In the genomic region with DNA sequence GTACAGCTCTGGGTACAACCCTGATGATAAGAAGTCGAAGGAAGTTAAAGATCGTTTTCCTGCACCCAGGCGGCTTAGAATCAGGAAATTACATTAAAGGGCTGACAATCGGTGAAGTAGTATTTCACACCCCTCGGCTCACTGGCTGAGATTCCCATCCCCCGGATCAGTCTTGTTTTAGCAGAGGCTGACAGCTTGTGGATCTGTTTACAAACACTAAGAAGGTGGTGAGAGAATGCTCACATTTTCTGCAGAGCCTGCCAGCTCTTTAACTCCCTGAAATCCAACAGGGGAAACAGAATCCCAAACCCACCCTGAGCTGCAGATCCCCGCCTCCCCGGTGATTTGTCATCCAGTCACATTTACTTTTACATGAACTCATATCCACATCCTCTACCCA, we compare ENCODE assay signal across 26 mouse cellular contexts. TPM values are rescaled to one million over a fixed set of nuclear protein-coding genes. Genes with fewer than 3 reads are reported as not detected.
"Had no signal": no experiment of that assay in that cellular context is flagged by ENCODE, and none has a peak within 500 bp of the region (broad histone marks: within the 10 kb centered on the region; RNA-seq: fewer than 3 reads in every experiment).

No protein-coding gene starts in this region.

- H3K4me3 ChIP-seq: midbrain, embryonic 10.5 days; midbrain, embryonic 12.5 days; myocyte; neural tube, embryonic 13.5 days; neural tube, embryonic 15.5 days had no signal

- H3K27ac ChIP-seq: midbrain, embryonic 10.5 days; midbrain, embryonic 12.5 days; neural tube, embryonic 13.5 days; neural tube, embryonic 15.5 days had no signal

- DNase-seq: lung, adult 18-20 months; lung, embryonic 14.5 days; lung, postnatal 10 days; lung, postnatal 4 days; midbrain, embryonic 14.5 days; retina, postnatal 1 day; right cerebral cortex, adult 18-20 months; right cerebral cortex, postnatal 25 days; right cerebral cortex, postnatal 4 days; spleen, adult 18-20 months; thymus, adult 18-20 months; thymus, postnatal 14 days; thymus, postnatal 36 days had no signal

RNA-seq across cellular contexts. Expression of a gene that starts 2.8 kb away (rescaled TPM):
- total RNA-seq: megakaryocyte, adult 5-6 weeks; megakaryocyte-erythroid progenitor cell, adult 5-6 weeks had no signal
- polyA plus RNA-seq: lung, embryonic 14.5 days; lung, embryonic 16.5 days; midbrain, embryonic 10.5 days; midbrain, embryonic 12.5 days; myocyte; neural tube, embryonic 11.5 days; small intestine, adult 2 months; stomach, embryonic 14.5 days; stomach, embryonic 16.5 days; thymus, postnatal 0 days had no signal
